Mouse (Mus musculus) liver, embryonic 15.5 days (tissue): Measurements from ENCODE around the gene Wnt6. TPM values are rescaled to one million over a fixed set of nuclear protein-coding genes. Genes with fewer than 3 reads are reported as not detected.
A peak's percentile ranks its signal among the peaks of the same experiment; 100 is the strongest.

ENCODE experiments used
- ATAC-seq: fragments of 200-750 bp; cut with Nextera tagmentation; 2 replicates; pipeline ENCODE4 v1.8.0; 2017; ENCODE audit warnings: moderate number of reproducible peaks, mild to moderate bottlenecking, moderate library complexity; ENCODE audit not compliant: insufficient read depth
- H3K27ac ChIP-seq: fragments of 300-500 bp; sonication (generic); replicated peaks from 2 replicates; pipeline ENCODE4 v1.5.1; 2015; ENCODE audit warnings: mild to moderate bottlenecking, inconsistent platforms
- H3K27me3 ChIP-seq: fragments of 300-500 bp; sonication (generic); 2 replicates; pipeline ENCODE4 v1.6.1; 2015; ENCODE audit warnings: mild to moderate bottlenecking, inconsistent platforms
- H3K36me3 ChIP-seq: fragments of 300-500 bp; sonication (generic); replicated peaks from 2 replicates; pipeline ENCODE4 v1.6.1; 2015; ENCODE audit warnings: moderate library complexity, mild to moderate bottlenecking, inconsistent platforms
- H3K4me1 ChIP-seq: fragments of 300-500 bp; sonication (generic); replicated peaks from 2 replicates; pipeline ENCODE4 v1.6.1; 2015; ENCODE audit warnings: inconsistent platforms
- H3K4me2 ChIP-seq: fragments of 300-500 bp; sonication (generic); 2 replicates; pipeline ENCODE4 v1.6.1; 2015; ENCODE audit warnings: moderate library complexity, mild to moderate bottlenecking, inconsistent platforms
- H3K4me3 ChIP-seq: fragments of 300-500 bp; sonication (generic); replicated peaks from 2 replicates; pipeline ENCODE4 v1.5.1; 2015; ENCODE audit warnings: mild to moderate bottlenecking, inconsistent platforms
- H3K9ac ChIP-seq: fragments of 300-500 bp; sonication (generic); 2 replicates; pipeline ENCODE4 v1.6.1; 2015; ENCODE audit warnings: moderate library complexity, mild to moderate bottlenecking, inconsistent platforms
- H3K9me3 ChIP-seq: fragments of 300-500 bp; sonication (generic); replicated peaks from 2 replicates; pipeline ENCODE4 v1.6.1; 2016; ENCODE audit warnings: inconsistent platforms
- WGBS: fragments of 180-500 bp; shearing (Covaris S2); methylation state at CpG from one replicate; pipeline ENCODE4 v1.1.7; 2015; ENCODE audit warnings: mixed read lengths; ENCODE audit not compliant: insufficient replicate concordance; 5-methylcytosine and 5-hydroxymethylcytosine counted together
- polyA plus RNA-seq: library from polyadenylated mRNA; unstranded; fragments of >200 nt; fragmentation: Nextera tagmentation; extraction: Ambion mirVana; gene quantifications from 2 replicates; pipeline ENCODE4 v1.2.1, GENCODE M21; 2015

Wnt6 gene
- polyA plus RNA-seq, 1 experiment from 2014 or later = 0.09 TPM

GRCm38 (mm10) chr1:74775816-74776215, 4.1 kb downstream of the Wnt6 start:
- WGBS = 3% methylated on average over 5 of the region's 5 CpGs
- peaks cover 94% of the 10 kb centered on the region for H3K27me3 ChIP-seq
- no peak overlapping the region for H3K27ac ChIP-seq
- H3K4me3 ChIP-seq = no peak overlapping the region
- no peak for ATAC-seq
- no peaks in the 10 kb centered on the region for H3K36me3 ChIP-seq
- H3K4me2 ChIP-seq = no peak overlapping the region
- peaks cover 7% of the 10 kb centered on the region for H3K4me1 ChIP-seq
- no peak overlapping the region for H3K9ac ChIP-seq
- H3K9me3 ChIP-seq = no peaks in the 10 kb centered on the region

- Histone ChIP-seq H3K27me3 (peaks cover 94% of the 10 kb centered on the region), H3K4me3 (no peak overlapping the region), H3K36me3 (no peaks in the 10 kb centered on the region)
Observed at GRCm38 (mm10) chr1:74778934-74779486, 7.3 kb downstream of the Wnt6 start.

GRCm38 (mm10) chr1:74782045-74782444, 10.4 kb downstream of the Wnt6 start:
- peaks cover 92% of the 10 kb centered on the region for H3K27me3 ChIP-seq
- H3K4me2 ChIP-seq = no peak overlapping the region
- no peaks in the 10 kb centered on the region for H3K36me3 ChIP-seq
- no peak overlapping the region for H3K27ac ChIP-seq
- no peak for ATAC-seq
- no peak overlapping the region for H3K4me3 ChIP-seq
- 8% methylated on average over 14 of the region's 14 CpGs for WGBS
- H3K9ac ChIP-seq = no peak overlapping the region
- no peaks in the 10 kb centered on the region for H3K9me3 ChIP-seq
- H3K4me1 ChIP-seq = peaks cover 11% of the 10 kb centered on the region

More at GRCm38 (mm10) chr1:74778934-74779486, 7.3 kb downstream of the Wnt6 start:
- no peak overlapping the region for H3K27ac ChIP-seq
- no peak overlapping the region for H3K4me2 ChIP-seq
- no peak for ATAC-seq
- H3K9me3 ChIP-seq = no peaks in the 10 kb centered on the region
- H3K9ac ChIP-seq = no peak overlapping the region
- 18% methylated on average over 3 of the region's 3 CpGs for WGBS
- peaks cover 7% of the 10 kb centered on the region for H3K4me1 ChIP-seq

GRCm38 (mm10) chr1:74783554-74783953, 11.9 kb downstream of the Wnt6 start:
- Histone ChIP-seq H3K9me3 (no peaks in the 10 kb centered on the region), H3K9ac (no peak overlapping the region), H3K4me2 (no peak overlapping the region), H3K27ac (no peak overlapping the region), H3K4me1 (peaks cover 11% of the 10 kb centered on the region), H3K27me3 (peaks cover 92% of the 10 kb centered on the region), H3K4me3 (no peak overlapping the region), H3K36me3 (no peaks in the 10 kb centered on the region)
- WGBS = 5% methylated on average over 13 of the region's 13 CpGs
- no peak for ATAC-seq

- peaks cover 92% of the 10 kb centered on the region for H3K27me3 ChIP-seq
- no peaks in the 10 kb centered on the region for H3K36me3 ChIP-seq
- no peak overlapping the region for H3K27ac ChIP-seq
- WGBS = under 1% methylated on average over 66 of the region's 67 CpGs
- peaks cover 11% of the 10 kb centered on the region for H3K4me1 ChIP-seq
- H3K9ac ChIP-seq = no peak overlapping the region
- peak overlapping the region; percentile 60 for H3K4me2 ChIP-seq
- H3K9me3 ChIP-seq = no peaks in the 10 kb centered on the region
- ATAC-seq = no peak
- peak overlapping the region; percentile 33 for H3K4me3 ChIP-seq
Observed at GRCm38 (mm10) chr1:74784041-74784759, 12.5 kb downstream of the Wnt6 start.

GRCm38 (mm10) chr1:74787846-74788245, 16.2 kb downstream of the Wnt6 start:
- no peak overlapping the region for H3K27ac ChIP-seq
- H3K27me3 ChIP-seq = peaks cover 98% of the 10 kb centered on the region
- no peaks in the 10 kb centered on the region for H3K36me3 ChIP-seq
- H3K4me2 ChIP-seq = no peak overlapping the region
- peaks cover 6% of the 10 kb centered on the region for H3K4me1 ChIP-seq
- no peak overlapping the region for H3K4me3 ChIP-seq
- no peaks in the 10 kb centered on the region for H3K9me3 ChIP-seq
- no peak for ATAC-seq
- H3K9ac ChIP-seq = no peak overlapping the region
- 4% methylated on average over 7 of the region's 7 CpGs for WGBS

- Histone ChIP-seq H3K4me2 (no peak overlapping the region), H3K9me3 (no peaks in the 10 kb centered on the region), H3K9ac (no peak overlapping the region), H3K27me3 (peaks cover 98% of the 10 kb centered on the region), H3K36me3 (no peaks in the 10 kb centered on the region), H3K4me3 (no peak overlapping the region), H3K4me1 (peaks cover 6% of the 10 kb centered on the region), H3K27ac (no peak overlapping the region)
- 8% methylated on average over 6 of the region's 6 CpGs for WGBS
- no peak for ATAC-seq
Observed at GRCm38 (mm10) chr1:74788603-74789176, 17.0 kb downstream of the Wnt6 start.

GRCm38 (mm10) chr1:74790095-74790494, 18.4 kb downstream of the Wnt6 start:
- Histone ChIP-seq H3K9ac (no peak overlapping the region), H3K4me3 (no peak overlapping the region), H3K27ac (no peak overlapping the region), H3K27me3 (peaks cover 98% of the 10 kb centered on the region), H3K36me3 (no peaks in the 10 kb centered on the region), H3K9me3 (no peaks in the 10 kb centered on the region), H3K4me2 (no peak overlapping the region), H3K4me1 (no peaks in the 10 kb centered on the region)
- 15% methylated on average over 3 of the region's 3 CpGs for WGBS
- ATAC-seq = no peak

- Histone ChIP-seq H3K27me3 (peaks cover 100% of the 10 kb centered on the region), H3K4me1 (no peaks in the 10 kb centered on the region), H3K9ac (no peak within 1 kb of the TSS), H3K27ac (no peak within 1 kb of the TSS), H3K4me2 (no peak within 1 kb of the TSS), H3K36me3 (no peaks in the 10 kb centered on the region), H3K4me3 (no peak within 1 kb of the TSS), H3K9me3 (no peaks in the 10 kb centered on the region)
- WGBS = 3% methylated on average over 11 of the region's 11 CpGs
- ATAC-seq = no peak
Observed at GRCm38 (mm10) chr1:74791249-74791648, 19.6 kb downstream of the Wnt6 start, which contains the start of gene Wnt10a. TSS of gene Wnt10a (plus strand) at chr1:74791516.

- Histone ChIP-seq H3K27ac (no peak overlapping the region), H3K27me3 (peaks cover 100% of the 10 kb centered on the region), H3K9ac (no peak overlapping the region), H3K9me3 (no peaks in the 10 kb centered on the region), H3K4me2 (no peak overlapping the region), H3K4me3 (no peak overlapping the region), H3K4me1 (no peaks in the 10 kb centered on the region), H3K36me3 (no peaks in the 10 kb centered on the region)
- ATAC-seq = no peak
- 9% methylated on average over 19 of the region's 19 CpGs for WGBS
Observed at GRCm38 (mm10) chr1:74792831-74793660, 21.4 kb downstream of the Wnt6 start.
